Mouse (Mus musculus): Measurements from ENCODE around the gene Shpk. TPM values are rescaled to one million over a fixed set of nuclear protein-coding genes. Genes with fewer than 3 reads are reported as not detected.
A peak's percentile ranks its signal among the peaks of the same experiment; 100 is the strongest.

The Shpk gene
- polyA plus RNA-seq, 1 experiment from 2014 or later: 1.8 TPM

DNA sequence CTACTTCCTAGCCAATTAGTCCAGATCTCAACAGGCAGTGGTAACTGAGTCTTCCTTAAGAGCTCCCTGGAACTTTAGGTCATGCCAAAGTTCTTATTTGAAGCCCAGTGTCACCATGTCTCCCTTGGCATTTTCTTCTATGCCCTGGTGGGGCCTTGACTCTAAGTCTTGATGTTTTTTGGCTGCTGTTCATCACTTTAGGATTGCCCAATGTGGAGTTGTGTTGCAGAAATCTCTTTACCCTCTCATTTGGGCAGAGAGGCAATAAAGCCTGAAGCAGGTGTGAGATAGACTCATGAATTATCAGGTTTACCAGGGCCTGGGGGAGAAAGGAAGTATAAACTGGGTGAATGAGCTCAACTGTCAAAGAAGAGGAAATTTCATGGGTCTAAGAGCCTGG lies 59.4 kb downstream of the Shpk start:
- H3K27ac ChIP-seq (ENCODE audit: low read length): no peak overlapping the region
- no peaks in the 10 kb centered on the region for H3K36me3 ChIP-seq (ENCODE audit: control insufficient read depth, insufficient read depth, low read length)
- no peaks in the 10 kb centered on the region for H3K4me1 ChIP-seq (ENCODE audit: control insufficient read depth, insufficient read depth, low read length)
- no peak overlapping the region for H3K4me3 ChIP-seq (ENCODE audit: low read depth, low read length)
- no peaks in the 10 kb centered on the region for H3K9me3 ChIP-seq (ENCODE audit: control insufficient read depth, low read depth, low read length)
- H3K9ac ChIP-seq (replicated peaks; ENCODE audit: low read depth, low read length): no peak overlapping the region
- no peaks in the 10 kb centered on the region for H3K27me3 ChIP-seq (ENCODE audit: control insufficient read depth, insufficient read depth, low read length)
- H3K4me2 ChIP-seq (replicated peaks; ENCODE audit: low read depth, low read length): no peak overlapping the region
- no peak for ATAC-seq (ENCODE audit: insufficient number of reproducible peaks, insufficient read depth, low FRiP score, low read depth)

- no peaks in the 10 kb centered on the region for H3K4me1 ChIP-seq (ENCODE audit: control insufficient read depth, insufficient read depth, low read length)
- no peak overlapping the region for H3K27ac ChIP-seq (ENCODE audit: low read length)
- H3K4me3 ChIP-seq (ENCODE audit: low read depth, low read length): no peak overlapping the region
- no peak overlapping the region for H3K4me2 ChIP-seq (replicated peaks; ENCODE audit: low read depth, low read length)
- WGBS: 81% methylated on average over 3 of the region's 3 CpGs
- no peak overlapping the region for H3K9ac ChIP-seq (replicated peaks; ENCODE audit: low read depth, low read length)
- H3K36me3 ChIP-seq (ENCODE audit: control insufficient read depth, insufficient read depth, low read length): no peaks in the 10 kb centered on the region
- H3K27me3 ChIP-seq (ENCODE audit: control insufficient read depth, insufficient read depth, low read length): no peaks in the 10 kb centered on the region
- no peak for ATAC-seq (ENCODE audit: insufficient number of reproducible peaks, insufficient read depth, low FRiP score, low read depth)
- H3K9me3 ChIP-seq (ENCODE audit: control insufficient read depth, low read depth, low read length): no peaks in the 10 kb centered on the region
Measured at GRCm38 (mm10) chr11:73260457-73260856, 61.2 kb downstream of the Shpk start.

DNA sequence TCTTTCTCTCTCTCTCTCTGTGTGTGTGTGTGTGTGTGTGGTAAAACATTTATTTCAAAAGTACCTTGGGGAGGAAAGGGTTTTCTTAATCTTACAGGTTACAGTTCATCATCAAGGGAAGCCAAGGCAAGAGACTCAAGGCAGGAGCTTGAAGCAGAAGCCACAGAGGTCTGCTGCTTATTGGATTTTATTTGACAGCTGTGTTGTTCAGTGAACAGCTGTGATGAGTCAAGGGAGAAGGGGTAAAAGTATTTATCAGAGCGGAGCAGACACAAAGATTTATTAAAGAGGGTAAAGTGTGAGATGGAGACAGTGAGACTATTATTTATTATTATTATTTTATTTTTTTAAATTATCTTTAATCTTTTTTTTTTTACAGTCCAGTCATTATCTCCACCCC lies 62.1 kb downstream of the Shpk start:
- H3K27me3 ChIP-seq (ENCODE audit: control insufficient read depth, insufficient read depth, low read length): no peaks in the 10 kb centered on the region
- H3K4me1 ChIP-seq (ENCODE audit: control insufficient read depth, insufficient read depth, low read length): no peaks in the 10 kb centered on the region
- H3K9me3 ChIP-seq (ENCODE audit: control insufficient read depth, low read depth, low read length): no peaks in the 10 kb centered on the region
- no peak overlapping the region for H3K27ac ChIP-seq (ENCODE audit: low read length)
- no peaks in the 10 kb centered on the region for H3K36me3 ChIP-seq (ENCODE audit: control insufficient read depth, insufficient read depth, low read length)
- no peak overlapping the region for H3K4me3 ChIP-seq (ENCODE audit: low read depth, low read length)
- H3K4me2 ChIP-seq (replicated peaks; ENCODE audit: low read depth, low read length): no peak overlapping the region
- ATAC-seq (ENCODE audit: insufficient number of reproducible peaks, insufficient read depth, low FRiP score, low read depth): no peak
- no peak overlapping the region for H3K9ac ChIP-seq (replicated peaks; ENCODE audit: low read depth, low read length)
- WGBS: 37% methylated on average over 1 of the region's 1 CpGs

- H3K9ac ChIP-seq (replicated peaks; ENCODE audit: low read depth, low read length): no peak within 1 kb of the TSS
- H3K36me3 ChIP-seq (ENCODE audit: control insufficient read depth, insufficient read depth, low read length): no peaks in the 10 kb centered on the region
- H3K27me3 ChIP-seq (ENCODE audit: control insufficient read depth, insufficient read depth, low read length): no peaks in the 10 kb centered on the region
- 66% methylated on average over 7 of the region's 7 CpGs for WGBS
- 0 out of 2 replicates have a peak, but pooled peaks have one; percentile 63 for ATAC-seq (ENCODE audit: insufficient number of reproducible peaks, insufficient read depth, low FRiP score, low read depth)
- no peak within 1 kb of the TSS for H3K4me2 ChIP-seq (replicated peaks; ENCODE audit: low read depth, low read length)
- H3K4me3 ChIP-seq (ENCODE audit: low read depth, low read length): no peak within 1 kb of the TSS
- H3K9me3 ChIP-seq (ENCODE audit: control insufficient read depth, low read depth, low read length): no peaks in the 10 kb centered on the region
- H3K27ac ChIP-seq (ENCODE audit: low read length): no peak within 1 kb of the TSS
- no peaks in the 10 kb centered on the region for H3K4me1 ChIP-seq (ENCODE audit: control insufficient read depth, insufficient read depth, low read length)
Measured at GRCm38 (mm10) chr11:73267267-73267666, 68.0 kb downstream of the Shpk start, which contains the start of gene Trpv3. Trpv3 (plus strand) TSS chr11:73267388.

Other genes starting within 250 kb of the Shpk start
- 16.2 and 17.3 TPM in 2 replicates for gene Atp2a3, start 238.3 kb upstream of the Shpk start, polyA plus RNA-seq (2014; fragmentation: Nextera tagmentation; extraction: Ambion mirVana)
- 2.2 and 8.0 TPM in 2 replicates for gene P2rx1, start 200.4 kb upstream of the Shpk start, polyA plus RNA-seq (2014; fragmentation: Nextera tagmentation; extraction: Ambion mirVana)
- gene Camkk1, start 180.5 kb upstream of the Shpk start, polyA plus RNA-seq (2014; fragmentation: Nextera tagmentation; extraction: Ambion mirVana): 4.3 and 5.0 TPM in 2 replicates
- gene Ncbp3, start 151.7 kb upstream of the Shpk start, polyA plus RNA-seq (2014; fragmentation: Nextera tagmentation; extraction: Ambion mirVana): 13.6 and 15.1 TPM in 2 replicates
- gene Itgae, start 108.9 kb upstream of the Shpk start, polyA plus RNA-seq (2014; fragmentation: Nextera tagmentation; extraction: Ambion mirVana): 0.13 and 0.51 TPM in 2 replicates
- gene Haspin, start 61.2 kb upstream of the Shpk start, polyA plus RNA-seq (2014; fragmentation: Nextera tagmentation; extraction: Ambion mirVana): 13.3 and 14.2 TPM in 2 replicates
- gene P2rx5, start 39.0 kb upstream of the Shpk start, polyA plus RNA-seq (2014; fragmentation: Nextera tagmentation; extraction: Ambion mirVana): 0.17 and 0.20 TPM in 2 replicates
- 111 and 116 TPM in 2 replicates for gene Emc6, start 22.4 kb upstream of the Shpk start, polyA plus RNA-seq (2014; fragmentation: Nextera tagmentation; extraction: Ambion mirVana)
- gene Tax1bp3, start 22.4 kb upstream of the Shpk start, polyA plus RNA-seq (2014; fragmentation: Nextera tagmentation; extraction: Ambion mirVana): 241 and 253 TPM in 2 replicates
- 20.0 and 20.7 TPM in 2 replicates for gene Ctns, start 418 bp upstream of the Shpk start, polyA plus RNA-seq (2014; fragmentation: Nextera tagmentation; extraction: Ambion mirVana)
- 0.13 TPM in 1 of 2 replicates, not detected in the other for gene Trpv1, start 34.8 kb downstream of the Shpk start, polyA plus RNA-seq (2014; fragmentation: Nextera tagmentation; extraction: Ambion mirVana)
- 0.12 and 0.42 TPM in 2 replicates for gene Trpv3, start 67.9 kb downstream of the Shpk start, polyA plus RNA-seq (2014; fragmentation: Nextera tagmentation; extraction: Ambion mirVana)
- 3.7 and 4.1 TPM in 2 replicates for gene Aspa, start 130.1 kb downstream of the Shpk start, polyA plus RNA-seq (2014; fragmentation: Nextera tagmentation; extraction: Ambion mirVana)
- gene Gm49340, start 130.3 kb downstream of the Shpk start, polyA plus RNA-seq (2014; fragmentation: Nextera tagmentation; extraction: Ambion mirVana): not detected in 2 replicates
- gene Spata22, start 130.3 kb downstream of the Shpk start, polyA plus RNA-seq (2014; fragmentation: Nextera tagmentation; extraction: Ambion mirVana): not detected in 2 replicates
- gene Olfr20, start 151.3 kb downstream of the Shpk start, polyA plus RNA-seq (2014; fragmentation: Nextera tagmentation; extraction: Ambion mirVana): not detected in 2 replicates
- not detected in 2 replicates for gene Olfr376, start 171.8 kb downstream of the Shpk start, polyA plus RNA-seq (2014; fragmentation: Nextera tagmentation; extraction: Ambion mirVana)
- gene Olfr1, start 200.2 kb downstream of the Shpk start, polyA plus RNA-seq (2014; fragmentation: Nextera tagmentation; extraction: Ambion mirVana): not detected in 2 replicates
- gene Olfr378, start 229.0 kb downstream of the Shpk start, polyA plus RNA-seq (2014; fragmentation: Nextera tagmentation; extraction: Ambion mirVana): not detected in 2 replicates

Measured in stomach, embryonic 14.5 days (tissue).